Mouse (Mus musculus): ENCODE results near the gene Cmtm8.

The Cmtm8 gene

GRCm38 (mm10) chr9:114785432-114786125 is 58.4 kb downstream of the Cmtm8 start:
- no peak for DNase-seq (ENCODE audit: low spot score in 2 of 2)

- DNase-seq (ENCODE audit: low spot score in 2 of 2): no peak
Observed at GRCm38 (mm10) chr9:114781526-114782212, 62.3 kb downstream of the Cmtm8 start, which contains the start of gene Cmtm7. Gene Cmtm7, minus strand, starts transcription at chr9:114781856.

GRCm38 (mm10) chr9:114780746-114781525 is 63.0 kb downstream of the Cmtm8 start:
- no peak for DNase-seq (ENCODE audit: low spot score in 2 of 2)

- no peak for DNase-seq (ENCODE audit: low spot score in 2 of 2)
Observed at GRCm38 (mm10) chr9:114779984-114780745, 63.8 kb downstream of the Cmtm8 start.

GRCm38 (mm10) chr9:114778877-114779276 is 65.1 kb downstream of the Cmtm8 start:
- DNase-seq (ENCODE audit: low spot score in 2 of 2): no peak

- no peak for DNase-seq (ENCODE audit: low spot score in 2 of 2)
Observed at GRCm38 (mm10) chr9:114778047-114778390, 65.9 kb downstream of the Cmtm8 start.

GRCm38 (mm10) chr9:114777178-114778046 is 66.5 kb downstream of the Cmtm8 start:
- DNase-seq (ENCODE audit: low spot score in 2 of 2): no peak

GRCm38 (mm10) chr9:114776361-114776760 is 67.6 kb downstream of the Cmtm8 start:
- no peak for DNase-seq (ENCODE audit: low spot score in 2 of 2)

GRCm38 (mm10) chr9:114775272-114775671 is 68.7 kb downstream of the Cmtm8 start:
- no peak for DNase-seq (ENCODE audit: low spot score in 2 of 2)

GRCm38 (mm10) chr9:114774629-114775028 is 69.3 kb downstream of the Cmtm8 start:
- DNase-seq (ENCODE audit: low spot score in 2 of 2): no peak

- no peak for DNase-seq (ENCODE audit: low spot score in 2 of 2)
Observed at GRCm38 (mm10) chr9:114771565-114771964, 72.4 kb downstream of the Cmtm8 start.

- no peak for DNase-seq (ENCODE audit: low spot score in 2 of 2)
Observed at GRCm38 (mm10) chr9:114770224-114770623, 73.7 kb downstream of the Cmtm8 start.

GRCm38 (mm10) chr9:114768066-114768465 is 75.9 kb downstream of the Cmtm8 start:
- DNase-seq (ENCODE audit: low spot score in 2 of 2): no peak

GRCm38 (mm10) chr9:114767507-114767906 is 76.4 kb downstream of the Cmtm8 start:
- no peak for DNase-seq (ENCODE audit: low spot score in 2 of 2)

GRCm38 (mm10) chr9:114767030-114767429 is 76.9 kb downstream of the Cmtm8 start:
- peak in 1 of 2 experiments; percentile 45 for DNase-seq (ENCODE audit: low spot score in 2 of 2)

GRCm38 (mm10) chr9:114763341-114763740 is 80.6 kb downstream of the Cmtm8 start:
- DNase-seq (ENCODE audit: low spot score in 2 of 2): no peak

GRCm38 (mm10) chr9:114761848-114762247 is 82.1 kb downstream of the Cmtm8 start:
- DNase-seq (ENCODE audit: low spot score in 2 of 2): no peak

GRCm38 (mm10) chr9:114760353-114760752 is 83.6 kb downstream of the Cmtm8 start:
- no peak for DNase-seq (ENCODE audit: low spot score in 2 of 2)

GRCm38 (mm10) chr9:114759886-114760285 is 84.1 kb downstream of the Cmtm8 start:
- no peak for DNase-seq (ENCODE audit: low spot score in 2 of 2)

GRCm38 (mm10) chr9:114758801-114759200 is 85.2 kb downstream of the Cmtm8 start:
- no peak for DNase-seq (ENCODE audit: low spot score in 2 of 2)

GRCm38 (mm10) chr9:114758272-114758671 is 85.7 kb downstream of the Cmtm8 start:
- no peak for DNase-seq (ENCODE audit: low spot score in 2 of 2)
